Mouse (Mus musculus): ENCODE measurements at regions not wholly inside any gene's neighbourhood (a gene's known extent, or its start where the extent isn't known, plus 50 kb on each side); places are given as distances from the start of the nearest gene placed in this dataset.

DNA sequence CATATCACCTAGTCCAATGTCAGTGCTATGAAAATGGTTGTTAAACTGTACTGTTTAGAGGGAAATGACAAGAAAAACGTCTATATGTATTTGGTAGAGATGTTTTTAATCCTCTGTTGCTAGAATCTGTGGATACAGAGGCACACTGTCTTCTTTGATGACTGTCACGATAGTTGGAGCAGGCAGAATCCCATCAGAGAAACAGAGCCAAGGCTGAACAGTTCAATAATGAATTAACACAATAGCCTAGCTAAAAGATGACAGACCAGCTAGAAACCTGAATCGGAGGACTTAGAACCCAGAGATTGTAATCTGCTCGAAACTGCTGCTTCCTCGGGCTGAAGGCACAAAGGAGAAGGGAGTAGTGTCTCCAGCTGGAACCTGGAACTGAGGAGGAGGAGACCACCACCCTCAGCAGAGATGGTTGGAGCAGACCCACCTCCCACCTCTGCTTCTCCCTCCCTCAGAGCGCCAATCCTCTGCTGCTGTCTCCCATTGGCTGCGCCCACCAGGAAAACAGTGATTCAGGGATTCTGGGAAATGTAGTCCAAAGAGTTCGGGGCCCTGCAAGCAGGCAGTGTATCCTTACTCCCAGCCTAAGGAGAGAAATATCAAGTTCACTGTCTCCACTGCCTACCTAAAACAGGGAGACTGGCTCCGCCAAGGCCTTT is 98.2 kb upstream of the Mgme1 start:
- DNase-seq (ENCODE audit: low spot score): no peak

DNA sequence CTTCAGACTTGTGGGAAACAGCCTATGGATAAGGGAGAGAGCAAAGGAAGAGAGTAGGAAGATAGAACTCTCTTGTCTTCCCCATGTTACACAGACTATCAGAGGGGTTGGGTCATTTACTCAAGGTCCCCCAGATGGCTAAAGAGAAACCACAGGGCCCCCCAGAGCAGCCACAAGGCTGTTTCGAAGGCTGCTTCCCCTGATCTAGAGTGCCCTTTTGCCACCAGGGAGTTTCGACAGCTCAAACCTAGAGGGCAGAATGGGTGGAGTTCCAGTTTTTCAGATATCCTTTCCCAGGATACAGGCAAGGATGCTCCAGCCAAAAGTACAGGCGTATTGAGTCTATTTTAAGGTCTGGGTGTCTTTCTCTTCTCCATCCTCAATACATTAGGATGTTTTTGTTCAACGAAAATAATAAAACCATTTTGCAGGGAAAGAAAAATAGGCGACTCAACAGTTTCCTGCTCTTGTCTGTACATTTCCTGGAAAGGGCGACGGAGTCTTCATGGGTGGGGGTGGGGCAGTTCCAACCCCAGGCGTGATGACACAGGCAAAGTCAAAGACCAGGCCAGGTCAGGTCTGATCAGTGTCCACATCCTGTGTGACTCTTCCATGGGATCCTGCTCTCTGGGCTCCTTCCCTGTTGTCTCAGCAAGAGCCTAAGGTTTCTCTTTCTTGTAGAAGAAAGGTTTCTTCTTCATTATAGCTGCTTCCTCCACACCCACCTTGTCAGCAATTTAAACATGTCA is 96.9 kb upstream of the Mgme1 start:
- DNase-seq (ENCODE audit: low spot score): no peak

DNA sequence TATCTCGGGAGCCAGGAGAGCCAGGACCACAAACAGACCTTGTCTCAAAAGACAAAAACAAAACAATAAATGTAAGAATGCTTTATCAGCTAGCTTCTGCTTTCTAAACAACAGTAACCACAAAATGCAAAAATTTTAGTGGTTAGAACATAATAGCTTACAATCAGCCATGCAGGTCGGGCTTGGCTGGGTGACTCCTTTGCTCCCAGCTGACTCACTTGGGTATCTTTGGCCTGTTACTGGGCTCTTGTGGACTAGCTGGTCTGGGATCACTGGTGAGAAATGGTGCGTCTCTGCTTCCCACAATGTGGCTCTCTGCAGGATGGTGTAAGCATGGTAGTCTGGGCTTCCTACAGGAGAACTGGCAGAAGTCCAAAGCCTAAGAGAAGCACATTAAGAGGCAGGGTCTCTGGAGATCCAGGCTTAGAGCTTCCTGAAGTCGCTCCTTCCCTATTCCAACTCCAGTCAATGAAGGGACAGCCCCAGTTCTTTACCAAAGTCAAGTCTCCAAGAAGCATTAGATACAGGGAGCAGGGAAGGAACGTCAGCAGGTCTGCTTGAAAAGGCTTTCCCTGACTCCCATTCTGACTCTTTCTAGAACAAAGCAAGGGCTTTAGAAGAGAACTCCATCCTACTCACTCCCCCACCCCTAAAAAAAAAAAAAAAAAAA is 96.0 kb upstream of the Mgme1 start:
- DNase-seq (ENCODE audit: low spot score): no peak

DNA sequence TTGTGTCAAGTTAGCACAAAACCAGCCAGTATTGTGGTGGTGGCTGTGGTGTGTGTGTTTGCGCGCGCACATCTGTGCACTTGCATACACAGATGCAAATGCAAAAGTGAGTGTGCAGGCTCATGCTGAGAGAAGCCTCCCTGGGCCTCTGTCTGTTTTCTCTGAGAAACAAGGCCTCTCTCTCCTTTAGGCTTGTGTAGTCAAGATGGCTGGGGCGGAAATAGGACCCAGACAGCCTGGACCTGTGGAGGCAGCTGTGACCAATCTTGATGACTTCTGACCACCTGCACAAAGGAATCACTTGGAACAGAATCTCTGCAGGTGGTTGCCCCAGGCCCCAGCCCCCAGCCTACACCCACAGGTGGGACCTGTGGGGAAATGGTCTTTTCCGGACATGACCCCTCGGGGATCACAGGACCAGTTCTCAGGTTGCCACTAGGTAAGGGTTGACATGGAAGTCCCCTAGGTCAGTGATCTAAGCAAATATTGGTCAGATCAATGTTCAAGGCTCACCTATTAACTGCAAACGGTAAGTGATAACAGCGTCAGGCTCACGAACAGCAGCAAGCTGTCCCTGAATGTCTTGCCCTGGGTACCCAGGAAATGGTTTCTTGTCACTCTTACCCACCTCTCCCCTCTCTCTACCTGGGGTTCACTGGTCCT is 93.8 kb upstream of the Mgme1 start:
- no peak for DNase-seq (ENCODE audit: low spot score)

DNA sequence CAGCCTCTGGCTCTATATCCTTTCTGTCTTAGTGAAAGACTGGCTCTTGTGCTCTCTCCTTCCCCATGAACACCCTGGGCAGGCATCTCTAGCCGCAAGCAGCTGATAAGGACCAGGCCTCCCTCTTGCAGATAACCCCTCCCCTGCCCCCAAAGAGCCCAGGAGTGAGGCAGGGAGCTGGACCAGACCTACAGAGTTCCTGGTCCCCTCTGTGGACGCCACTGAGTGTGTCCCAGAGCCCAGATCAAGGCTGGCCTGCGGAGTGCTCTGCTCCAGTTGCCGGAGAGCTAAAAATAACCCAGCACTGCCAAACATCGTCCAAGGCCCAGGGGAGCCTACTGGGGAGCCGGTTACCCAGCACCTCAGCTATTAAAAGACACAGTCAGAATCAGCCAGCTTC is 93.2 kb upstream of the Mgme1 start:
- DNase-seq (ENCODE audit: low spot score): no peak

DNA sequence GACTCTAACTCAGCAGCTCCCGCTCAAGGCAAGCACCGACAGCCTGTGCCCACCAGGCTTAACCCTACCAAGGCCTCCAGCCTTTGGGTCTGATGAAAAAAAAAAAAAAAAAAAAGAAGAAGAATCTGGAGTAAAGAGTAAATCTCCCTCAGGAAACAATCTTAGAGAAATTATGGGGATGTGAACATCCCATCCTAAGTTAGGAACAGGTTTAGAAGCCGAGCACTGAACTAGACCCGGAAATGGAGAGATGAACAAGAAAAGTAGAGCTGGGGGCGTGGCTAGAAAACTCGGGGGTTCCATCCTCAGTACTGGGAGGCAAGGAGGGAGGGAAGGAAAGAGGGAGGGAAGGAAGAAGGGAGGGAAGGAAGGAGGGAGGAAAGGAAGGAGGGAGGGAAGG is 92.5 kb upstream of the Mgme1 start:
- DNase-seq (ENCODE audit: low spot score): no peak

DNA sequence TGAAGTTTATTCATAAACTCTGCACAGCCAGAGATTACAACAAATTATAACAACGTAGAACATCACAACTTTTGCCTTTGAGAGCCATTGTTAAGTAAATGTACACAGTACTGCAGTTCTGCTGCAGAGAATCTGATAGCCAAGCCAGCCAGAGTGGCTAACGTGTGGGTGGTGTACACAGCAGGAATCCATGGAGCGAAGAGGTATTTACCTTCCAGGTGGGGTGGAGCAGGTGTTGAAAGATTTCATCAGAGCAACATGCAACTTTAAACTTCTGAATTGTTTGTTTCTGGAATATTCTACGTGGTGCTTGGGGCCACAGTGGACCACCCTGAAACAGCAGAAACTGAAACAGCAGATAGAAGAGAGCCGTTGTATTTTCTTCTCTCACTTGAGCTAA is 88.4 kb upstream of the Mgme1 start:
- no peak for DNase-seq (ENCODE audit: low spot score)

DNA sequence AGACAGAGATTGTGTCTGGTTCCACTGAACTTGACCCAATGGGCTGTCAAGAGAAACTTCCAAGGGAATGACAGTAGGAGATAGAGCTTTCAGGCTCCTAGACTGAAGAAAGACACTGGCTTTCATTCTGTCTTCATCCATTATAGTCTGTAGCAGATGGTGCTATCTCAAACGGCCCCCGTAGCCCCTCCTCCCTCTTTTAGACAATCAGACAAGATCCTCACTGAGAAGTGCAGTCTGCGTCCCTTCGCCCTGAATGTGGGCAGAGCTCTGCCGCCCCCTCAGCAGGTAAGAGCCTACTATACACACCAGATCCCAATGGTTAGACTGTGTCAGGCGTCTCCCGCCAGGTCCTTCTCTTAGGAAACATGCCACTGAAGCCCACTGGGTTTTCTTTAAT is 87.9 kb upstream of the Mgme1 start:
- no peak for DNase-seq (ENCODE audit: low spot score)

DNA sequence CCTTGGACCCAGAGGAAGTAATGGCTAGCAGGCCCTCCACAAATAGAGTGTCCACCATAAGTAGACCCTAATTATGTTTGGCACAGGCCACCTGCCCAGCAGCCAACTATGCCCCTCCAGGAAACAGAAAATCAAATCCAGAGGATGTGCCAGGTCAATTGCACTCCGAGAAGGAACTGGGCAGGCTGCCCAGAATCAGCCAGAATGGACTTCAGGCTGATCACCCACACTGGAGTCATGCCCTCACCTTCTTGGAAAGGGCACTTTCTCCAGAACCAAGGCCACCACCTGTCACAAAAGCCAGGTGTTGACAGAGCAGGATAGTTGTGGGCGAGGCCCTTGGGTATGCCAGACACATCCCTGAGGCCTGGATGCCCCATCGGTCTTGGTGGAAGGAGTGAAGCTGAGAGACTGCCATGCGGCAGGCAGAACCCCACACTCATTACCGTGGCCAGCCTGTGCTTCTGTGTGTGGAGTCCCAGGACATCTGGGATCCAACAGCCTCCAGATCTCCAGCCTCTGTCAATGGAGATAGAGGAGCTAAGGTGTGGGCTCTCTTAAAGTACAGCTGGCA is 87.0 kb upstream of the Mgme1 start:
- DNase-seq (ENCODE audit: low spot score): no peak

DNA sequence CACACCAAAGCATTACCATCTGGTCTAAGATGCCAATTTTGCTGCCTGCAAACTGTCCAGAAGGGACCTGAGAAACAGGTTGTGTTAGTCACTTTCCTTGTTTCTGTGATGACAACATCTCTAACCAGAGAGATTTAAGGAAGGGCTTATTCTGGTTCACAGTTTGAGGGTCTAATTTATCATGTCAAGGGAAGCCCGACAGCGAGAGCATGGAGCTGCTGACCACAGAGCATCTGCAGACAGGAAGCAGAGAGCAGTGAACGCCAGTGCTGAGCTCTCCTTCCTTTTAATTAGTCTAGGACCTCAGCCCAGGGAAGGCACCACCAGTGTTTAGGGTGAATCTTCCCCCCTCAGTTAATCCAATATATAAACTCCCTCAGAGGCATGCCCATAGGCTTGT is 85.3 kb upstream of the Mgme1 start:
- no peak for DNase-seq (ENCODE audit: low spot score)

DNA sequence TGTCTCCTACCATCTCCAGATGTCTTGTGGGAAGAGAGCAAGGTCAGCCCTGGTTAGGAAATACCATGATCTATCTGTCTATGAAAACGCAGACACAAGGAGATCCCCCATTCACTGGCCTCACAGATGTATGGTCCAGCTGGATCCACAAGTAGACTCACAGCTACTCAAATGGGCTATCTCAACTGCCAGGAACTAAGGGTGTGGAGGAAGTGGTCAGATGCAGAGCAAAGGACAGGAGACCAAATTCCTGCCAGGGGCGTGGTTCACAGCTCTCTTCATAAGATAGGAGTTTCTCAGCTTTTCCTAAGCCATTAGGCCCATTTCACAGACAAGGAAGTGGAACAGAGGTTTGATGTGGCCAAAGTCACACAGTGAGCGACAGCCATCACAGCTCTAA is 84.0 kb upstream of the Mgme1 start:
- no peak for DNase-seq (ENCODE audit: low spot score)

DNA sequence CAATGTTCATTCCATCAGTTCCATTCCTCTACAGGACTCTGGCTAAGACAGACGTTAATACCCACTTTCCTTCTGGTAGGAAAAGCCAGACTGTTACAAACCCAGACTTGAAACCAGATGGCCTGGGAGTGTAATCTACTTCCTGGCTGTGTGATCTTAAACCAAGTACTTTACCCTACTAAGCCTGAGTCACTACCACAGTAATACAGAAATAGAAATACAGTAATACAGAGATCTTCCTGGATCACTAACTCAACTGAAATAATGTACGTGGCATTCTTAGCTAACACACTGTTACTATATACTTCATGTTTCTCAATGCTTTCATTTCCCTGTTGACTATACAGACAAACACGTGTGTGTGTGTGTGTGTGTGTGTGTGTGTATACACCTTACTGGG is 82.4 kb upstream of the Mgme1 start:
- DNase-seq (ENCODE audit: low spot score): no peak

DNA sequence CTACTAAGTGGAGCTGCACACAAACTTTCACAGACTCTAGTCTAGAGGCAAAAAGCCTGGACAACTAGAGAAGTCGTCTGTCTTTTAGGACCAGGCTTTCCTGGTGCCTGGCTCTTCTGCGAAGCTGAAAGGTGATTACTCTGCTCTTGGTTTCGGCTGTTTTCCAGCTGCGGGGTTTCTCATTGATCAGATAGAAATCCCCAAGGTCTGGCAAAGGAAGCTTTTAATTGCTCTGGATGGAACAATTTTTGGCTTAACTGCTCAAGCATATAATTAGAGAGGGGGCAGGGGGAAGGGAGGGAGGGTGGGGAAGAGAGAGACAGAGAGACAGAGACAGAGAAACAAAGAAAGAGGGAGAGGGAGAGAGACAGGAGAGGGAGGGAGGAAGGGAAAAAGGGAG is 82.0 kb upstream of the Mgme1 start:
- DNase-seq (ENCODE audit: low spot score): no peak

DNA sequence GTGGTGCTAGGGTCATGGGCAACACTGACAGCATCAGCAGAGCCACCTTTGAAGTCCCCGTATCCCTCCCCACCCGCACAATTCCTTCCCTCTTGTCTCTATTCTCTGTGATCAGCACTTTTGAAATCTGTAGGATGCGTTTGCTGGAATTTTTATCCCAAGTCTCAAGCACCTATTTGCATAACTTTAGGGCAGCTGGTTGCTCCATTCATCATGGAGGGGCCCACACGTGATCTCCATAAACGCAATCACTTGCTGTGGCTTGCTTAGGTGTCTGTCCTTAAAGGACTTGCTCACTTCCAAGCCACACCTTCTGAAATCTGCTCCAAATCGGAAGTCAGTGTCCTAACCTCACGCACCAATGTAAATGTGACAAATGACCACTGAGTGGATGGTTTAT is 80.7 kb upstream of the Mgme1 start:
- DNase-seq (ENCODE audit: low spot score): no peak

DNA sequence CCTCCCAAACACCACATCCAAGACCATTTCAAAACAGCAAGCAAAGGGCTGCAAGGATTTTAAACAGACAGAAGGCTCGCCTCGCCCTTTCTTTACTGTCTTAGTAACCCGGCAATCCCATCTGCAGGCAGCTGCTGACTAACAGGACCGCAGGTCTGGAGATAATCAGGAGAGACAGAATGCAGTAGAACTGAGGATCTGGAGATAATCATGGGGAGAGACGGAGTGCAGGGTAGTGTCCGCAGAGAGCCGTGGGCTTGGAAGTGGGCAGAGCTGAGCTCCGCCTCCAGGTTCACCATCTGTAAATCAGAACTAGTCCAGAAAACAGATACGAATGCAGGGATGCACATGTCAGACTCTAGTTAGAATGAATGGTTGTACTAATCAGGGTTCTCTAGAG is 79.4 kb upstream of the Mgme1 start:
- DNase-seq (ENCODE audit: low spot score): no peak

DNA sequence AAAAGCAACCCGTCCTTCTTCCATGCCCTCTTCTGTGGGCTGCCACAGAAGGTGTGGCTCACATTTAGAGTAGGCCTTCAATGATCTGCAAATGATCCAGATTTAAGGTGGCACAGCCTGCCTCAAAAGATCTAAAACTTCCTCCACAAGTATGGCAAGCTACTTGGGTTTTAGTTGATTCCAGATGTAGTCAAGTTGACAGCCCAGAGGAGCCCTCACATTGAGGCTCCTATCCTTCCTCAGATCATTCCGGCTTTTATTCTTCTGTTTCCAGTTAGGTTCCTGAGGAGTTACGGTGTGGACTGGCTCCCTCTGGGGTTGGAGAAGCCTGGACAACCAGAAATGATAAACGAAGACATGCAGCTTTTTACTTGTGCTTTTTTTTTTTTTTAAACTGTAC is 78.8 kb upstream of the Mgme1 start:
- DNase-seq (ENCODE audit: low spot score): no peak

DNA sequence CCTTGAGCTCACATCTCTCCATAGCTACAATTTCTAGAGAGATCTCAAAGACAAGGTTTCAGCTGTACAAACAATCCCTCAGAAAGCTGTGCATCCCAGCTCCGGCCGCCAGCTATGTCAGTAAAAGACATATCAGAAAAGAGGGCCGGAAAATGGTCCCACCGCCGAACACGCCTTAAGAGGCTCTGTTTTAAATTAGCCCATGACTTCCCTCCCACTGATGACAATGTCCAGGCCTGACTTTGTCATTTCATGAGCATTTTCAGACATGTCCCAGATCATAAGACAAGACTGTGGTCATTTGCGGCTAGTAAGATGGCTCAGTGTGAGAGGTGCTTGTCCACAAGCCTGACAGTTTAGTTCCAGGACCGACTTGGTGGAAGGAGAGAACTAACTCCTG is 78.0 kb upstream of the Mgme1 start:
- DNase-seq (ENCODE audit: low spot score): no peak

DNA sequence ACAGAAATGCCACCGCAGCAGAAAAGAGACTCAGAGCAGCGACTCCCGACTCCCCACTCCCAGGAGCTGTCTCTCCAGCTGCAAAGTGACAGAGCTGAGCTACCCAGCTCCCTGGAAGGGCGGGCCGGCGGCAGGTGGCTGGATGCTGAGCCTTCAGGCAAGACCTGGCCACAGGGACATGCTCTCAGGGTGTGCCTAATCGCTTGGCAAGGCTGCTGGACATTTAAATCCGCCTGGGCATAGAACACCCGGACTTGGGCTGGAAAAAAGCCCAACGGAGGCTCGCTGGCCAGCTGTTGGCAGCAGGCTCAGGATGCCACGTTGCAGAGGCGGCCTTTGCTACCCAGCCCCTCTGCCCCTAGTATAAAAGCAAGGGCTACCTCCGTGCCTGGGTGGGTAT is 74.6 kb upstream of the Mgme1 start:
- no peak for DNase-seq (ENCODE audit: low spot score)

DNA sequence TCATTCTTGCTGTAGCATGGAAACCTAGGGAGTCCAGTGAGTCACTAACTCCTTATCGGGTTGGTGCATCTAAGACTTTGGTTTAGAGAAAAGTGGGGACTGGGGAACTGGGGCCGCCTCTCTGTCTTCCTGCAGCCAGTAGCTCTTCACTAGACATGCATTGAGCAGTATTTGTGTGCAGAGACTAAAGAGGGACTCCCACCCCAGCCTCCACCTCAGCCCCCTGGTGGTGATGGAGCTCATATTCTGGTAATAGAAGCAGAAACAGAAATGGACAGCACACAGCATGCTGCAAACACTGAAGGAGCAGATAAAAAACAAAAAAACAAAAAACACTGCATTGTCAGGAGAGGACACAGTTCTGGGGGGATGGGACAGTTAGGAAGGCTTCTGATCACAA is 73.3 kb upstream of the Mgme1 start:
- no peak for DNase-seq (ENCODE audit: low spot score)

DNA sequence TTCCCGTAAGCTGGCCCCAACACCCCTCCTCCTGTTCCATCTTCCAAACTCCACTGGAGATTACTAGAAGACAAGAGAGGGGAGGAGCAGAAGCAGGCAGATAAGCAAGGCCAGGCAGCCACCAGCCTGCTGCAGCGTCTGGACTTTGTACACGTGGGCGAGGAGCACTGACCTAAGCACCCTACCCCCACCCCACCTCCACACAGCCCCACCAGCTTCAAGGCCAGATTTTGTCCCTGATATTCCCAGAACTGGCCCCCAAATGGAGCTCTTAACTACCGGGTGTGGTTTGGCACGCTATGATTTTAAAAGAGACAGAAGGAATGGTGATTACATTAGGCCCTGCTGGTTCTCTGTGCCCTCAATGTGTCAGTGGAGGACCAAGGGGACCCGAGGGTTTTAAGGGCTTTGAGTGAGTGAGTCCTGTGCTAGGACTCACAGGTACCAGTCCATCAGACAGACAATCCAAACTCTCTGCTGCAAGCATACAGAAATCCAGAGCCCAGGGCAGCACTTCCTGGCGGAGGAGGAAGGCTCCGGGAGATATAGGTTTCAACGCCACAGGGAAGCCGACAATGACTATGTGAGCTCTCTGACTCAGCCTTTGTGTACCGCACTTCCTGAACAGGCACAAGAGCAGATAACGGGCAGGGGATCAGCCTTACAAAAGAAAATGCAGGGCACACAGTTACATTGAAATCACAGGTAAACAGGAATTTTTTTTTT is 72.0 kb upstream of the Mgme1 start:
- DNase-seq (ENCODE audit: low spot score): no peak
